Mouse (Mus musculus): Measurements from ENCODE around the gene Cox19. TPM values are rescaled to one million over a fixed set of nuclear protein-coding genes. Genes with fewer than 3 reads are reported as not detected.

The Cox19 gene
- total and polyA plus RNA-seq, 2 experiments from 2014 or later: 79.4 to 95.5 TPM

DNA sequence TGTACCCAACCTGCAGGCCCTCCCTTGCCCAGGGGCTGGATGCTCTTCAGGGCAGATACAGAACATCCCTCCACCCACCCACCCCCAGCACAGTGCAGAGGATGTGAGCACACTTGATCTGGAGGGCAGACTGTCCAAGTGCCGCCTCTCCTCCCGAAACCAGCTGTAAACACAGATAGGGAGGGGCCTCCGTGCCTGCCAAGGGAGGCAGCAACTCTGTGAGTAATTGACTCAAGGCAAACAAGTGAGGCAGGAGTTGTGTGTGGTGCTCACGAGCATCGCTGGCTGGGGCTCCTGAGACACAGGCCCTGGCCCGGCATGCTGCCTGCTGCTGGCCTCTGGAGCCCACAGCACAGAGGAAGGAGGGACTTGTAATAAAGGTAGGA is 38.5 kb upstream of the Cox19 start:
- 48% methylated on average over 6 of the region's 6 CpGs for WGBS
- DNase-seq (ENCODE audit: low spot score) (peak; percentile 67), ATAC-seq (ENCODE audit: low FRiP score) (peak; percentile 63)
- H3K27me3 ChIP-seq (ENCODE audit: insufficient read depth, low read length): no peaks in the 10 kb centered on the region
- no peak overlapping the region for H3K9ac ChIP-seq (replicated peaks; ENCODE audit: low read length, poor library complexity, severe bottlenecking)
- peak overlapping the region; percentile 63 for H3K27ac ChIP-seq (ENCODE audit: low read depth, low read length)
- no peaks in the 10 kb centered on the region; the same call in 1 of the 2 replicates for H3K4me1 ChIP-seq (ENCODE audit: insufficient read depth, low read length)
- H3K9me3 ChIP-seq (ENCODE audit: low read length): no peaks in the 10 kb centered on the region
- no peak for TF ChIP-seq CTCF (IDR thresholded peaks at IDR 0.05)
- H3K36me3 ChIP-seq (ENCODE audit: insufficient read depth, low read length): peaks cover 7% of the 10 kb centered on the region
- no peak overlapping the region for H3K4me3 ChIP-seq (ENCODE audit: low read depth, low read length)
- H3K4me2 ChIP-seq (ENCODE audit: low read depth, low read length, poor library complexity, severe bottlenecking): no peak overlapping the region

DNA sequence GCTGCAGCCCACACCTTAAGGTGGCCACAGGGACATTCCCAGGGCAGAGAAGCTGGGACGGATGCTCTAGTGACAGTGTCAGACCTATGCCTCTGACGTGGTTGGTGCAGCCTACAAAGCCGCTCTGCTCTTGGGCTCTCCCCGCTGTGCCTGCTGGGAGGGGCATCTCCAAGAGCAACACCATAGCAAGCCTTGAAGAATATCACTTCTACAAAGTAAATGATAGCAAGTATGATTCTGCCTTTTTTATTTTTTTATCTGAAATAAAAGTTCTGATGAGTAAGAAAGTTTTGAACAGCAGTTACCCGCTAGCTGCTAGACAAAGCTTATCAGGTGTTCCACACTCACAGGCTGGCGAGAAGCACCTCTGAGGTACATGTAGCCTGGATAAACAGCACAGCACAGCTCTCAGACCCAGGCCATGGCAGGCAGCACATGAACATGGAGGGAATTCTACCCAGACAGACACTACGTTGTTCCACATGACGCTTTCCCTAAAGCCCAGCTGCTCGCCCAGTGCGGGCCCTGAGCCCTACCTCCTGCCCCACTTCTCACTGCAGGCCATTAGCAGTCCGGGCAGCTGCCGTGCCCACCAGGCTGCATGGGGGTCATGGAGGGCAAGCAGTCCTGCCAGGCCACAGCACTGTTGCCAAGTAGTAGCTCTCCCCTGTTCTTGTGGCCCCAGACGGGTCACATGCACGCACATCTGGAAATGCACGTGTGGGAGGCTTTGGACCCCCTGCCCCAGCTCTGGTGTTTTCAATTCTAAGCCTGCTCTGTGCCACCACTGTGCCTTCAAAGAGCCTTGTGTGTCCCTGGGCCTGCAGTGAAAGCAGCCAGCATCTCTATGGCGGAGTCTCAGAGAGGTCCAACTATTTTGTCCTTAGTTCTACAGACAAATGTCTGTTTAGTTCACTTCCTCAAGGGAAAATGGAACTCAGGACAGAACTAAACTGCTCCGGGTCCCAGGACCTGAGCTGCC is 37.8 kb upstream of the Cox19 start:
- Histone ChIP-seq H3K27me3 (ENCODE audit: insufficient read depth, low read length) (no peaks in the 10 kb centered on the region), H3K4me2 (ENCODE audit: low read depth, low read length, poor library complexity, severe bottlenecking) (no peak overlapping the region), H3K4me1 (ENCODE audit: insufficient read depth, low read length) (no peaks in the 10 kb centered on the region; the same call in 1 of the 2 replicates), H3K4me3 (ENCODE audit: low read depth, low read length) (no peak overlapping the region), H3K27ac (ENCODE audit: low read depth, low read length) (peak overlapping the region; percentile 63), H3K36me3 (ENCODE audit: insufficient read depth, low read length) (peaks cover 7% of the 10 kb centered on the region), H3K9me3 (ENCODE audit: low read length) (no peaks in the 10 kb centered on the region), H3K9ac (replicated peaks; ENCODE audit: low read length, poor library complexity, severe bottlenecking) (no peak overlapping the region)
- DNase-seq (ENCODE audit: low spot score) (peak; percentile 71), ATAC-seq (ENCODE audit: low FRiP score) (peak; percentile 68)
- TF ChIP-seq CTCF (IDR thresholded peaks at IDR 0.05): no peak
- 67% methylated on average over 17 of the region's 17 CpGs for whole genome bisulfite sequencing

DNA sequence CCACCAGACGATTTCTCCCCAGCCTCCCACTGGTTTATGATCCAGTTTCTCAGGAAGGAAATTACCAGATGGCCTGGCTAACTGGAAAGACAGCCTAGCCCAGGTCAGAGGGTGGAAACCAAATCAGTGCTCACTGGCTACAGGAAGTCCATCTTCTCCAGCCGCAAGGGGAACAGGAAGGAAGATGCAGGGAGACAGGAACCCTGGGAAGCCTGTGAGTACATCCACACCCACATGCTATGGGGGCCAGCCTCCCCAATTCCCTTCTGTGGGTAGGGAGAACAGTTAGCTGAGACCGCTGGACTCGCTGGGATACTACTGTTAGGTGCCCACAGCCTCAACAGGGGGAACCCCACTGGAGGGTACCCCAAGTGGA is 37.0 kb upstream of the Cox19 start:
- H3K9ac ChIP-seq (replicated peaks; ENCODE audit: low read length, poor library complexity, severe bottlenecking): no peak overlapping the region
- no peak overlapping the region for H3K4me3 ChIP-seq (ENCODE audit: low read depth, low read length)
- WGBS: 80% methylated on average over 4 of the region's 4 CpGs
- H3K36me3 ChIP-seq (ENCODE audit: insufficient read depth, low read length): peaks cover 7% of the 10 kb centered on the region
- peak overlapping the region; percentile 63; the same call in 1 of the 2 replicates for H3K27ac ChIP-seq (ENCODE audit: low read depth, low read length)
- DNase-seq (ENCODE audit: low spot score) (no peak), ATAC-seq (ENCODE audit: low FRiP score) (no peak)
- H3K9me3 ChIP-seq (ENCODE audit: low read length): no peaks in the 10 kb centered on the region
- no peaks in the 10 kb centered on the region; the same call in 1 of the 2 replicates for H3K4me1 ChIP-seq (ENCODE audit: insufficient read depth, low read length)
- no peak for TF ChIP-seq CTCF (IDR thresholded peaks at IDR 0.05)
- no peak overlapping the region for H3K4me2 ChIP-seq (ENCODE audit: low read depth, low read length, poor library complexity, severe bottlenecking)
- H3K27me3 ChIP-seq (ENCODE audit: insufficient read depth, low read length): no peaks in the 10 kb centered on the region

DNA sequence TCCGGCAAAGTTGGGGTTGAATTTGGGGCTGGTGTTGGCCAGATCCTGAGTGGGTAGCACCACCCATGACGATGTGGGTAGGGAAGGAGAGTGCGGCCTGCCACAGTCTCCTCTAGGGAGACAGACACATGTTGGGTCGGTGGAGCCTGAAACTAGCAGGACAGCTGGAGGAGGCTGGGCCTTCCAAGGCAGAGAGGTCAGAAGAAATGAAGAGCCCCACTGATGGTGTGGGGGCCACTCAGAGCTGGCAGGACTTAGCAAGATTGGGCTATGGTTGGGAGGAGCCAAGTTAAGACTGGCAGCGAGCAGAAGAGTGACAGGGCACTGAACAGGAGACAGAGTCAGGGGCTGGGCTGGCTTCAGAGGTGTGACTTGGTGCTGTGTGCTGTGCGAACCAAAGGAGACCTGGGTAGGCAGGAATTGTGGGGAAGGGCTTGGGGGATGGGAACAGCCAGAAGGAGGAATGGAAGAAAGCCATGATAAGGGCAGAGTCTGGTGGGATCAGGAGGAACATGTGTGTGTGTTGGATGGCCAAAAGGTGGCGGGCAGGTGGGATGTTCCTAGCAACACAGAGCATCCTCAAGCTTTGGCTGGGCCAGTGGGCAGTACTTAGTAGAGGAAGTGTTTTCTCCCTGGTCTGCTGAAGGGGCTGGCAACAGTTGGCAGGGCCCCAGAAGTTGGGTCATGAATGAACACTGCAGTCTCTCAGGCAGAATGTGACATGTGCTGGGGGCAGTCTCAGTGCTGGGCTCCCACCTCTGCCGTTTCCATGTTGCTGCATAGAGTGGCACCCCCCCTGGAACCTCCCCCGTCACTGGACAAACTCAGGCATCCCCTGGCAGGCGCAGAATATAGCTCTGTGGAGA is 36.3 kb upstream of the Cox19 start:
- 0 out of 2 replicates have a peak overlapping the region, but pooled peaks have one; percentile 63 for H3K27ac ChIP-seq (ENCODE audit: low read depth, low read length)
- DNase-seq (ENCODE audit: low spot score) (peak; percentile 67), ATAC-seq (ENCODE audit: low FRiP score) (no peak)
- no peak overlapping the region for H3K9ac ChIP-seq (replicated peaks; ENCODE audit: low read length, poor library complexity, severe bottlenecking)
- no peaks in the 10 kb centered on the region for H3K9me3 ChIP-seq (ENCODE audit: low read length)
- no peak overlapping the region for H3K4me3 ChIP-seq (ENCODE audit: low read depth, low read length)
- no peaks in the 10 kb centered on the region for H3K27me3 ChIP-seq (ENCODE audit: insufficient read depth, low read length)
- no peak for TF ChIP-seq CTCF (IDR thresholded peaks at IDR 0.05)
- peaks cover 6% of the 10 kb centered on the region for H3K36me3 ChIP-seq (ENCODE audit: insufficient read depth, low read length)
- H3K4me1 ChIP-seq (ENCODE audit: insufficient read depth, low read length): no peaks in the 10 kb centered on the region; the same call in 1 of the 2 replicates
- 86% methylated on average over 10 of the region's 10 CpGs for WGBS
- no peak overlapping the region for H3K4me2 ChIP-seq (ENCODE audit: low read depth, low read length, poor library complexity, severe bottlenecking)

DNA sequence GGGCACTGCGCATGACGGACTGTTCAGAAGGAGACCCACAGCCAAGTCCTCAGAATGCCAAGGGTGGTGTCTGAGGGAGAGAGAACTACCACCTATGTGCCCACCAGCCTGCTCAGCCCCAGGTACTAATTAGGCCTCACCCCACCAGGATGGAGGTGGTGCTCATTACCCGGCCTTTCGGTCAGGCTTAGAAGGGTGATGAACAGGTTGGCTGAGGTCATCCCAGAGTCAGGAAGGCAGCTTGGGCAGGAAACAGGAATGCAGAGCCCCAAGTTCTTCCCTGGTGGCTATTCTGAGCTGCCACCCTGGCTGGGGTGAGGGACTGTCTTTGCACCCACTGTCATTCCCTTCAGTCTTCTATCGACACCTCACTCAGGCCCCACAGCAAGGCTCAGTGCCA is 34.8 kb upstream of the Cox19 start:
- Histone ChIP-seq H3K36me3 (ENCODE audit: insufficient read depth, low read length) (peaks cover 4% of the 10 kb centered on the region; the same call in 1 of the 2 replicates), H3K27me3 (ENCODE audit: insufficient read depth, low read length) (no peaks in the 10 kb centered on the region), H3K4me1 (ENCODE audit: insufficient read depth, low read length) (no peaks in the 10 kb centered on the region), H3K4me2 (ENCODE audit: low read depth, low read length, poor library complexity, severe bottlenecking) (no peak overlapping the region), H3K4me3 (ENCODE audit: low read depth, low read length) (no peak overlapping the region), H3K27ac (ENCODE audit: low read depth, low read length) (no peak overlapping the region), H3K9ac (replicated peaks; ENCODE audit: low read length, poor library complexity, severe bottlenecking) (no peak overlapping the region), H3K9me3 (ENCODE audit: low read length) (no peaks in the 10 kb centered on the region)
- ATAC-seq (ENCODE audit: low FRiP score): no peak
- no peak for DNase-seq (ENCODE audit: low spot score)
- TF ChIP-seq CTCF (IDR thresholded peaks at IDR 0.05): no peak
- 94% methylated on average over 5 of the region's 5 CpGs for WGBS

All from midbrain, postnatal 0 days (tissue).